Mouse (Mus musculus): ENCODE data around the gene Eif1. TPM values are rescaled to one million over a fixed set of nuclear protein-coding genes. Genes with fewer than 3 reads are reported as not detected.
"Not testable (repeated sequence)": the region's sequence is repeated elsewhere in the genome, so short reads cannot be mapped to it uniquely, and the experiment has no call there.

Gene Eif1
- polyA plus RNA-seq, 1 experiment from 2014 or later: 1,675 TPM

DNA sequence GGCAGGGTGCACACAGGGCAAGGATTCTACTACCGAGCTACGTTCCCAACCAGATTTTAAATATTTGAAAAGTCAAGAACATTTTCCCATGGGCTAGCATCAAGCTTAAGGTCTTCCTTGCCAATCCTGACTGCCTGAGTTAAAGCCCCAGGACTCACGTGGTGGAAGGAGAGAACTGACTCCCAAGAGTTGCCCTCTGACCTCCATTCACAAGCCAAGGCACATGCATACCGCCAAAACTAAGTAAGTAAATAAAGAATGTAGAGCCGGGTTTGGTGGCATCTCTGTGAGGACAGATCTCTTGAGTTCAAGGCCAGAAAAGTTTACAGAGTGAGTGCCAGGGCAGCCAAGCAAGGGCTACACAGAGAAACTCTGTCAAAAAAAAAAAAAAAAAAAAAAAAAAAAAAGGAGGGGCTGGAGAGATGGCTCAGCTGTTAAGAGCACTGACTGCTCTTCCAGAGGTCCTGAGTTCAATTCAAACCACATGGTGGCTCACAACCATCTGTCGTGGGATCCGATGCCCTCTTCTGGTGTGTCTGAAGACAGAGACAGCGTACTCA is 11.2 kb downstream of the Eif1 start:
- H3K4me1 ChIP-seq: peaks cover 27% of the 10 kb centered on the region
- not testable (repeated sequence) for H3K27ac ChIP-seq (replicated peaks)
- 46% methylated on average over 8 of the region's 8 CpGs for WGBS

DNA sequence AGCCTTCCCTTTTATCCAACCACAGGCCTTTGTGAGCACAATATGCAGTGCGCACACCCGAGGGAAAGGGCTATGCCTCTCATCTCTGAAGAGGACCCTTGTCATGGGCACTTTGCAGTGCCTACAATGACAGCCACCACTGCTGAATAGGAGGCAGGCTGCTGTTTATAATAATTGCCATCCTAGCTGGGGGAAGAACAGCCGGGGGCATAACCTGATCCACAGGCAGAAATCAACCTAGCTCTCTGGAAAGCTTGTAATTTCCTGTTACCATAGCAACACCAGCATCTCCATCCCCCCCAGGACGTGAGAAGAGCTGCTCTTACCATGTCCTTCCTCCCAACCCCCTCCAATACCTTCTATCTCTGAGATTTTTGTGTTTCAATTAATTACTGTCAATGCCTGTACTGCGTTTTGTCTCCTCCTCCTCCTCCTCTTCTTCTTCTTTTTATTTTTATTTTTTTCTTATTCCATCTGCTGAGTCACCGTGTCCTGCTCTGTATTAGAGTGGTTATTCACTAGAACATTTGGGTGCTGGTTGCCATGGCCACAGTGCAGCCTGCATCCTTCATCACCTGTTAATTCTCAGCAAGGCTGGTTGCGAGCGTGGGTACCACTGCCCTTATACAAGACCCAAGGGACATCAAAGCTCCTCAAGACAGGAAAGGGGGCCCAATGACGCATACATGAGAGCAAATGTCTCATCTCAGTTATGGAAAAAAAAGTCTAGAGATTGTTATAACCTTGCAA is 13.3 kb downstream of the Eif1 start:
- Histone ChIP-seq H3K4me3 (no peak overlapping the region), H3K9me3 (no peaks in the 10 kb centered on the region), H3K27ac (replicated peaks) (no peak overlapping the region), H3K36me3 (replicated peaks) (no peaks in the 10 kb centered on the region), H3K4me1 (peaks cover 35% of the 10 kb centered on the region), H3K27me3 (replicated peaks; ENCODE audit: low read depth, poor library complexity, severe bottlenecking) (no peaks in the 10 kb centered on the region)
- WGBS: 61% methylated on average over 9 of the region's 9 CpGs
- no peak for DNase-seq (ENCODE audit: low spot score)

More for the DNA sequence above, 11.2 kb downstream of the Eif1 start:
- not testable (repeated sequence) for H3K36me3 ChIP-seq (replicated peaks); H3K4me3 ChIP-seq; H3K9me3 ChIP-seq; DNase-seq (ENCODE audit: low spot score); H3K27me3 ChIP-seq (replicated peaks; ENCODE audit: low read depth, poor library complexity, severe bottlenecking)

DNA sequence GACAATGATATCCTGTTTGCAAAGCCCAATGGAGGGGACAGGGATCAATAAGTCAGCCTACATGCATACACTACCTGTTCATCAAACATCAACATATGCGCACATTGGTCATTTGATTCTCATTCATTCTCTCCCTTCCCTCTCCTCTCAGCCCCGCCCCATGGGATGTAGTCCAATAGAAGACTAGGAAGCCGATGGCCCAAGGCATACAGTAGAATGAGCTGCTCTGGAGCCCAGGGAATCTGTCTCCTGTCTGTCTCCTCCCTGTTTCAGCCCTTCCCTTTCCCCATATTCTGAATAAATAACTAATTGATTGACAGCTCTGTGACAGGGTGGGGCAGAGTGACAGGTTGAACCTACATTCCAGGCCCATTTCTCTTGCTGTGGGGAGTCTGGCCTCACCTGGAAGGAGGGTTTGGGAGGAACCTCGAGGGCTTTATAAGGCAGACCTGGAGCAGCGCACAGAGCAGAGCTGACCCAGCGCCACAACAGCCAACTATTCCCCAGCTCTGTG is 14.3 kb downstream of the Eif1 start, which contains the start of gene Gast:
Gene Gast (plus strand): TSS at position 464 of the 514 bp plus-strand sequence.
- peaks cover 35% of the 10 kb centered on the region for H3K4me1 ChIP-seq
- WGBS: 85% methylated on average over 6 of the region's 6 CpGs
- H3K27me3 ChIP-seq (replicated peaks; ENCODE audit: low read depth, poor library complexity, severe bottlenecking): no peaks in the 10 kb centered on the region
- H3K27ac ChIP-seq (replicated peaks): no peak within 1 kb of the TSS
- H3K36me3 ChIP-seq (replicated peaks): no peaks in the 10 kb centered on the region
- no peak for DNase-seq (ENCODE audit: low spot score)
- no peaks in the 10 kb centered on the region for H3K9me3 ChIP-seq
- no peak within 1 kb of the TSS for H3K4me3 ChIP-seq

DNA sequence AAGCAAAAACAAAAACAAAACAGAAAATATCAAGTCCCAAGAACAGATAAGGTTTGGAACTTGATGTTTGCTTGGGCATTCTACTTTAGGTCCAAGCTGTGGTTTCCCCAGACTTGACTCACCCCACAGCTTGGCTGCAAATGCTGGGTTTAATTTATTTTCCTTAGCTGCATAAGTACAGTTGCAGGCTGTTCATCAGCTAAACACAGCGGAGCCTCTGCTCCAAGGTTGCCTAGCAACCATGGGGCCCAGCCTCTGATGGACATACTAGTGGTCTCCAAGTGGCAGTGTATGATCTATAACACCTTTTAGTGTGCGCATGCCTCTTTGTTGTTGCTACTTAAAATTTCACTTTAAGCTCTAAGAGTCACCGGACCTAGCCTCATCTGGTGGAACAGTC is 16.0 kb downstream of the Eif1 start:
- WGBS: 82% methylated on average over 3 of the region's 3 CpGs
- peaks cover 26% of the 10 kb centered on the region for H3K4me1 ChIP-seq
- no peak overlapping the region for H3K4me3 ChIP-seq
- H3K27me3 ChIP-seq (replicated peaks; ENCODE audit: low read depth, poor library complexity, severe bottlenecking): no peaks in the 10 kb centered on the region
- no peaks in the 10 kb centered on the region for H3K9me3 ChIP-seq
- no peaks in the 10 kb centered on the region for H3K36me3 ChIP-seq (replicated peaks)
- H3K27ac ChIP-seq (replicated peaks): no peak overlapping the region
- peak; percentile 41 for DNase-seq (ENCODE audit: low spot score)

DNA sequence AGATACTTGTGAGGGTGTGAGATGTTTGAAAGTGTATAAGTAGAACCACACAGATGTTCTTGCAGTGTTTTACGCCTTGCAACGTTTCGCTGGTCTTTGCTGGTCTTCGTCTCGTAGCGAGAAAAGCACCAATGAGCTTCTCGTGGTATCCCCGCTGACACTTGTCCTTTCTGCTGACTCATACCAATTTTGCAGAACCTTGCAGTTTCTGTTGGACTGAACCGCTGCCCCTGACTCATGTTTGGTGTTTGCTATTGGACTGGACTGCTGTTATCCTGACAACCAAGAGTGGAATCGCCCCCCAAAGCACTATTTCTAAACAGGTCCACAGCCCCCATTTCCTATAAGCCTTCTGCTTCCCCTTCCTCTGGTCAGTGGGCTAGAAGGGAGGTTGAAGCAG is 24.6 kb downstream of the Eif1 start:
- Histone ChIP-seq H3K4me1 (0 out of 2 replicates have a peak, but pooled peaks cover 4% of the 10 kb centered on the region), H3K27me3 (replicated peaks; ENCODE audit: low read depth, poor library complexity, severe bottlenecking) (0 out of 2 replicates have a peak, but pooled peaks cover 4% of the 10 kb centered on the region), H3K27ac (replicated peaks) (no peak overlapping the region), H3K9me3 (no peaks in the 10 kb centered on the region), H3K4me3 (no peak overlapping the region), H3K36me3 (replicated peaks) (no peaks in the 10 kb centered on the region)
- DNase-seq (ENCODE audit: low spot score): no peak
- 90% methylated on average over 10 of the region's 10 CpGs for WGBS

DNA sequence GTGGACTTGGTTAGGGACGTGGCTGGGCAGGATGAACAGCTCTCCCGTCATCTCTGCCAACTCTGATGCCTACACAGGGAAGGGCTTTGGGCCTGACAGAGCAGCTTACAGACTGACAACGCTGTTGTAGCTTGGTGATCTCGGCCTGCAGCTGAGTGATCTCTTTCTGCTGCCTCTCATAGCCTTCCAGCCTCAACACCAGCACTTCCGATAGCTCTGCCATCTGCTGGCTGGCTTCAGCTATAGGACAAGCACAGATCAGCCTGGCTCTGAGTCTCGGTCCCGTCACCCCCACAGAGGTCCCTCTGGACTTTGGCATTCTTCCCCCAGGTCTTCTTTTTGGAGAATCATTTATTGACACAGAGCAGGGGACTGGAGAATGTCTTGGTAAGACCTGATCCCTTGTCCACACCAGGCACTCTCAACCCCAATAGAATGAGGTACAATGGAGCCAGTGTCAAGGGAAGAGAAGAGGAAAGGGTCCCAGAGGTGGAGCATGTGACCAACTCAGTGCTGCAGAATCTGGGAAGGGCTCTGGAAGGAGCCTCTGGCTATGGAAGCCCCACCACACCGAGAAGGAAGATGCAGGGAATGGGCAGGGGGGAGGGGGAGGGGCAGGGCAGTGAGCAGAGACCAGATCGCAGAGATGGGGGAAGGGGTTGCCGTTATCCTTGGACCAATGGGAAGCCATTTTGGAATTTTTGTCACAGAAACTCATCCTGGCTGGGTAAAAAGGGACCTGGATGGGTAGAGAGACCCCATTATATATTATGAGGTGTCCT is 32.6 kb downstream of the Eif1 start:
- no peaks in the 10 kb centered on the region for H3K9me3 ChIP-seq
- no peak overlapping the region for H3K4me3 ChIP-seq
- peaks cover 40% of the 10 kb centered on the region for H3K4me1 ChIP-seq
- WGBS: 31% methylated on average over 10 of the region's 10 CpGs
- H3K27ac ChIP-seq (replicated peaks): no peak overlapping the region
- H3K27me3 ChIP-seq (replicated peaks; ENCODE audit: low read depth, poor library complexity, severe bottlenecking): peaks cover 64% of the 10 kb centered on the region
- DNase-seq (ENCODE audit: low spot score): peak; percentile 48
- peaks cover 21% of the 10 kb centered on the region for H3K36me3 ChIP-seq (replicated peaks)

DNA sequence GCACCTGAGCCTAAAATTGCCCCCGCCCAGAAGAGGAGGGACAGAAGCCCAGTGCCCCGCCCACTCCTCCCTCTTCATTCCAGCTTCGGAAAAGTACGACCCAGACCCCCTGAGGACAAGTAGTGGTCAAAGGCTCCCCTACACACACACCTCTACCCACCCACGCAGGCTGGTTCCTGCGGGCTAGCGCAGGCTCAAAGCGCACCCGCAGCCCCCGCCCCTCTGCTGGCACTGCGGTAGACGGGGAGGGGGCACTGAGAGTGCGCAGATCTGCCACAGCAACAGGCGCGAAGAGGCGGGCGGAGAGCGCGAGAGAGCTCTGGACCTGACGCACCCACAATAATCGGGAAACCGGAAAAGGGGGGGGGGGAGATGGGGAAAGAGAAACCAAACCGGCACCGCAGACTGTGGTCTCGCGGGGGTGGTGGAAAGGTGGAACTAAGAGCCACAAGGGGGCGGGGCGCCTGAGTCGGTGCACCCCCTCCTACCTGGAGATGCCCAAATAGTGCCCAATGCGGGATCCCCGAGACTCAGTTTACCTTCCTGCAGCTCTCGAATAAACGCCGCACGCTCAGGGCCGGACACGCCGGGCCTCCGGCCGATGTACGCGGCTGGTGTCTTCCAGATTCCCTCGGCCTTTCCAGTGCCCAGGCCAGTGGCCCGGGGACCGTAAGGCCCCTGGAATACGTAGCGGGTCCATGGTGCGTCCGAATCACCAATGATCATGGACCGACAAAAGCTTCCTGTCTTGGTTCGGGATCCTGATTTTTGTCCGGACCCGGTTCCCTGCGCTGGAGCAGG is 35.7 kb downstream of the Eif1 start:
- WGBS: under 1% methylated on average over 54 of the region's 54 CpGs
- DNase-seq (ENCODE audit: low spot score): peak; percentile 52
- peaks cover 21% of the 10 kb centered on the region for H3K36me3 ChIP-seq (replicated peaks)
- H3K9me3 ChIP-seq: no peaks in the 10 kb centered on the region
- H3K27ac ChIP-seq (replicated peaks): peak overlapping the region; percentile 84
- peaks cover 39% of the 10 kb centered on the region for H3K4me1 ChIP-seq
- H3K27me3 ChIP-seq (replicated peaks; ENCODE audit: low read depth, poor library complexity, severe bottlenecking): peaks cover 91% of the 10 kb centered on the region
- H3K4me3 ChIP-seq: peak overlapping the region; percentile 77

DNA sequence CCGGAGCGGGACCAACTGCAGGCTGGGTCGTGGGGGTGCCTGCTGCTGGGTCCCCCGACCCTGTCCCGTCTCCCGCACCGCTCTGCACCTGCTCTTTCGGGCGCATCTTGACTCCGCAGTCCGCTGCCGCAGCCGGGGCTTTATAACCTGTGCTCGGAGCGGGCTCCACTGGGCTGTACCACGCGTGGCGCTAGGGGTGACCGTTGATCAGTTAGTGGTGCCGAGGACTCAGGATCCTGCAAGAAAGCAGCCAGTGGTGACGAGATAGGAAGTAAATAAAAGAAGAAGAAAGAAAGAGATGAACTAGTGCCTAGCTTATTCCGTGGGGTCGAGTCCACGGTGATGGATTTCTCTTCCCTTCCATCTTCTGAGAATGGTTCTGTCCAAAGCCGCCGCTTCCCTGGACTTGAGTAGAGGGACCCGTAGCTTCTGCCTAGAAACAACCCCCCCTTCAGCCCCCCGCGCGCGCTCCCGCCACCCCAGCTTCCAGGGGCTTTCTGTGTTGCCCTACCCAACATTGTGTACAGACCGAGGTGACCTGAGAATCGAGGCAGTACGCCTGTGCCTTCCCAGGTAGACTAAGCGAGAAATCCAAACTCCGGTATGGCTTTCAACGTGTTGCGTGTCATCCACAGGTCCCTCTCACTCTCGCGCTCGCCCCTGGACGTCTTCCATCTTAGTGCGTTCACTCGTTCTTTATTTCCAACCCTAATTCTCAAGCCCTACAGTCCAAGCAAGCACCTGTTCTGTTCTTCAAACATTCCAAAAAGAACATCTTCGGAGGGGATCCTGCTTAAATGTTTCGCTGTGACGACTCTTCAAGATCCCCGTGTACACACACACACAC is 36.5 kb downstream of the Eif1 start, which contains the start of gene Hap1:
Gene Hap1 (minus strand): TSS at position 157 of the 847 bp plus-strand sequence.
- Histone ChIP-seq H3K36me3 (replicated peaks) (peaks cover 20% of the 10 kb centered on the region), H3K27me3 (replicated peaks; ENCODE audit: low read depth, poor library complexity, severe bottlenecking) (peaks cover 92% of the 10 kb centered on the region), H3K9me3 (no peaks in the 10 kb centered on the region), H3K4me1 (peaks cover 39% of the 10 kb centered on the region), H3K4me3 (peak within 1 kb of the TSS; percentile 77), H3K27ac (replicated peaks) (peak within 1 kb of the TSS; percentile 84)
- WGBS: 2% methylated on average over 49 of the region's 49 CpGs
- peak; percentile 79 for DNase-seq (ENCODE audit: low spot score)

DNA sequence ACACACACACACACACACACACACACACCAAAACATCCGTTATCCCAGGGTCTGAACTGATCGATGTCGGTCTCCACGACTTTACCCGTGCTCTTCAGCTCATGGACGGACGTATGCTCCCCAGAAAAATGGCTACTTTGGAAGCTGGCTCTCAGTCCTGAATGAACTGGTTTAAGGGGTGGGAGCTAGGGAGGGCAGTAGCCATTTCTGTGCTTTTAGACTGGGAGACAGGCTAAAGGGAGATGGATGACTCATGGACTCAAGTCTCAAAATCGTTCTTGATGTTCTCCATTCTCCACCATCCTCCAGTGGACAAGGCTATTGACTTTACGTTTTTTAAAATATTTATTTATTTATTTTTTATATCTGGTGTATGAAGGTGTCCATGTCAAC is 37.1 kb downstream of the Eif1 start:
- no peak overlapping the region; the same call in 1 of the 2 replicates for H3K27ac ChIP-seq (replicated peaks)
- H3K27me3 ChIP-seq (replicated peaks; ENCODE audit: low read depth, poor library complexity, severe bottlenecking): peaks cover 86% of the 10 kb centered on the region
- H3K36me3 ChIP-seq (replicated peaks): peaks cover 13% of the 10 kb centered on the region
- DNase-seq (ENCODE audit: low spot score): no peak
- peak overlapping the region; percentile 77 for H3K4me3 ChIP-seq
- no peaks in the 10 kb centered on the region for H3K9me3 ChIP-seq
- peaks cover 35% of the 10 kb centered on the region for H3K4me1 ChIP-seq
- 23% methylated on average over 9 of the region's 9 CpGs for WGBS

DNA sequence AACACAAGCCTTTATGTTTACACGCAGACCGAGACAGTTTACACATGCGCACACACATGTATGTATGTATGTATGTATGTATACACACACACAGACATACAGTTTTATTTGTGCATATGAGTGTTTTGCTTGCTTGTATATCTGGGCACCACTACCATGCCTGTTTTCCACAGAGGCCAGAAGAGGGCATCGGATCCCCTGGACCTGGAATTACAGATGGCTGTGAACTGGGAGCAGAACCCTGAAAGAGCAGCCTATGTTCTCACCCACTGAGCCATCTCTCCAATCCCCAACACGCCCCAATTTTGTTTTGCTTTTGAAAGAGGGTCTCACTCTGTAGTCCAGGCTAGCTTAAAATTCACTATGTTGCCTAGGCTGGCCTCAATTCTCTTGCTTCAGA is 37.7 kb downstream of the Eif1 start:
- DNase-seq (ENCODE audit: low spot score): no peak
- Histone ChIP-seq H3K36me3 (replicated peaks) (peaks cover 11% of the 10 kb centered on the region), H3K9me3 (no peaks in the 10 kb centered on the region), H3K4me1 (peaks cover 29% of the 10 kb centered on the region), H3K27ac (replicated peaks) (no peak overlapping the region), H3K4me3 (no peak overlapping the region), H3K27me3 (replicated peaks; ENCODE audit: low read depth, poor library complexity, severe bottlenecking) (peaks cover 83% of the 10 kb centered on the region)
- 57% methylated on average over 5 of the region's 5 CpGs for WGBS

DNA sequence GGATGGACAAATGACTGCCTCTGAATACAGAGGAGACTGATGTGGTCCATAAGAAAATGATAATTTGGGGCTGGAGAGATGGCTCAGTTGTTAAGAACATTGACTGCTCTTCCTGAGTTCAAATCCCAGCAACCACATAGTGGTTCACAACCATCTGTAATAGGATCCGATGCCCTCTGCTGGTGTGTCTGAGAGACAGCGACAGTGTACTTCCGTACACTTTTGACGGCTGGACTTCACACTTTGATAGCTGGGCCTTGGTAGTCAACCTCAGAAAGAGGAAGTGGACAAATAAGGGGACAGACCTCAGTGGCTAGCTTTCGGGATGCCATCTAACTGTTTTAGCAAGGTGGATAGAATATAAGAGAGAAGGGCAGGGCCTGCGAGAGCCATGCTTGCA is 40.5 kb downstream of the Eif1 start:
- Histone ChIP-seq H3K27ac (replicated peaks) (no peak overlapping the region), H3K36me3 (replicated peaks) (no peaks in the 10 kb centered on the region), H3K27me3 (replicated peaks; ENCODE audit: low read depth, poor library complexity, severe bottlenecking) (peaks cover 66% of the 10 kb centered on the region), H3K4me3 (no peak overlapping the region), H3K4me1 (peaks cover 29% of the 10 kb centered on the region), H3K9me3 (no peaks in the 10 kb centered on the region)
- WGBS: 82% methylated on average over 6 of the region's 6 CpGs
- no peak for DNase-seq (ENCODE audit: low spot score)

All from embryonic facial prominence, embryonic 10.5 days (tissue).